Mouse (Mus musculus) left cerebral cortex, adult 8-10 months (tissue): Measurements from ENCODE around the gene Ccr7. TPM values are rescaled to one million over a fixed set of nuclear protein-coding genes. Genes with fewer than 3 reads are reported as not detected.

Experiments
- total RNA-seq, 4 experiments: library from RNA; stranded (reverse); gene quantifications; 2 replicates each; pipeline ENCODE4 v1.2.4; 2022

Ccr7 gene
- total RNA-seq, 4 experiments from 2014 or later: 0.16 to 0.23 TPM; not detected in 2

Other genes with a start within 250 kb of the Ccr7 start
- under 1 TPM; 0.15 to 0.91 (median 0.25) TPM for gene Cdc6, start 247.3 kb downstream of the Ccr7 start, total RNA-seq
- gene Rara, start 227.3 kb downstream of the Ccr7 start, total RNA-seq: 10 to 100 TPM; 11.1 to 11.7 (median 11.4) TPM
- 1 to 10 TPM; 1.2 to 1.8 (median 1.4) TPM for gene Gjd3, start 172.1 kb downstream of the Ccr7 start, total RNA-seq
- gene Top2a, start 130.9 kb downstream of the Ccr7 start, total RNA-seq: 1 to 10 TPM in 3 of 4 experiments, under 1 TPM in 1; 0.94 to 2.5 (median 1.4) TPM
- 10 to 100 TPM; 66.1 to 77.1 (median 71.3) TPM for gene Igfbp4, start 113.8 kb downstream of the Ccr7 start, total RNA-seq
- gene Tns4, start 65.8 kb downstream of the Ccr7 start, total RNA-seq: under 1 TPM; 0.22 to 0.72 (median 0.44) TPM
- 10 to 100 TPM; 46.9 to 61.5 (median 53.0) TPM for gene Smarce1, start 75.9 kb upstream of the Ccr7 start, total RNA-seq
- 10 to 100 TPM; 30.4 to 38.4 (median 34.0) TPM for gene Krt222, start 89.0 kb upstream of the Ccr7 start, total RNA-seq
- gene Krt24, start 130.2 kb upstream of the Ccr7 start, total RNA-seq: not detected
- not detected for gene Krt25, start 167.9 kb upstream of the Ccr7 start, total RNA-seq
- gene Krt26, start 182.9 kb upstream of the Ccr7 start, total RNA-seq: under 1 TPM in 1 of 4 experiments, not detected in 3; 0.14 TPM
- gene Krt27, start 196.0 kb upstream of the Ccr7 start, total RNA-seq: not detected
- gene Krt28, start 219.8 kb upstream of the Ccr7 start, total RNA-seq: under 1 TPM in 1 of 4 experiments, not detected in 3; 0.21 TPM
- gene Krt10, start 234.3 kb upstream of the Ccr7 start, total RNA-seq: 10 to 100 TPM; 11.4 to 13.8 (median 12.0) TPM